Mouse (Mus musculus): ENCODE measurements around the gene Pcsk5.

GRCm38 (mm10) chr19:17775943-17776342, 61.5 kb downstream of the Pcsk5 start:
- TF ChIP-seq MAX (IDR thresholded peaks at IDR 0.05; ENCODE audit: low read depth) (no peak), MYOG (IDR thresholded peaks at IDR 0.05; ENCODE audit: control insufficient read depth in 1 of 3, insufficient read depth in 1 of 3, insufficient read length in 2 of 3, low read depth in 2 of 3) (no peak), POLR2A (IDR thresholded peaks at IDR 0.05; ENCODE audit: insufficient read length, low read depth) (no peak), E2F4 (IDR thresholded peaks at IDR 0.05; ENCODE audit: insufficient read depth) (no peak), TCF12 (IDR thresholded peaks at IDR 0.05; ENCODE audit: insufficient read depth, poor library complexity, severe bottlenecking) (no peak), POLR2AphosphoS2 (IDR thresholded peaks at IDR 0.05; ENCODE audit: insufficient read length, low read depth) (no peak)

Data from myocyte (in vitro differentiated cells).